Mouse (Mus musculus): ENCODE results near the gene Ntrk2.

DNA sequence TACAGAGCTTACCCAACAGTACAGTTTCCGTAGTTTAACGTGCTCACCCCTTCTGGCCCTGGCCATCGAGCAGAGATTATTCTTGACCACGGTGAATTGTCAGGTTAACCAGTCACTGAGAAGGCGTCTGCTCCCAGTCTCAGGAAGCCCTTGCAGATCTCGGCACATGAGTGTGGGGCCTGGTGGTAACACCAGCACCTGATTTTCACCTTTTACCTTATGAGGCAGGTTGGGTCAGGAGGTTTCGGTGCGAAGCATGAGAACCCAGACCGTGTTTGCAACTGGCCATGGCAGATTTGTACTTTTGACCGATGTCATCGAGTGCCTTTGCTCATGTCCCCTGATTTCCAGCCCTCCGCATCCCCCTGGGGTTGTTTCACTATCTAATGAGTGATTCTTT lies 131.5 kb downstream of the Ntrk2 start:
- TF ChIP-seq POLR2A (IDR thresholded peaks at IDR 0.05; ENCODE audit: borderline replicate concordance, extremely low read depth, low read depth, low read length) (no peak), CTCF (IDR thresholded peaks at IDR 0.05; ENCODE audit: insufficient read depth, low read length) (no peak)

All from lung, adult 2 months (tissue).